Mouse (Mus musculus) spleen, postnatal 36 days (tissue): ENCODE data around the gene Ocrl.
A peak's percentile ranks its signal among the peaks of the same experiment; 100 is the strongest.

Experiments
- DNase-seq, 2 experiments: peaks; one replicate each; pipeline ENCODE4 v3.0.0; 2022; ENCODE audit warnings: low spot score in 2 of 2, mixed read lengths in 1 of 2

Gene Ocrl

DNA sequence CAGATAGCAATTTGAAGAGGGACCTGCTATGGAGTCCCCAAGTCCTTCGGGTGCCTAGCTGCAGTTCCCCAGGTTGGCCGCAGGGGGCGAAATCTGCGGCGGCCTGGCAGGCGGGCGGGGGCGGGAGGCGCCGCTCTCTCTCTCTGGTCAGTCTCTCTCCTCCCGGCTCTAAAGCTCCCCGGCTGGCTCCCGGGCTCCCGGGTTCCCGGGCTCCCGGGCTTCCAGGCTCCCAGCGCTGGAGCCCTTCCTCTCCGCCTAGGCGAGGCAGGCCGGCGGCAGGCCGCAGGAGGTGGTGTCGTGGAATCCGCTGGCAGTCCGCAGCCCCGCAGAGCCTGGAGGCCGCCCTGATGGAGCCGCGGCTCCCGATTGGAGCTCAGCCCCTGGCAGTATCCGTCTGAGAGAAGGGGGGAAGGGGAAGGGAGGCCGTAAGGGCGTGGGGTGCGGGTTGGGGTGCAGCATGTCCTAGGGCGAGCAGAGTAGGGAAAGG, at the start of gene Ocrl:
TSS of gene Ocrl (plus strand) at position 82 of the 487 bp plus-strand sequence.
- DNase-seq, result peak; percentile 40

GRCm38 (mm10) chrX:47880052-47880451, 32.1 kb upstream of the Ocrl start:
- peak in 1 of 2 experiments; percentile 0 for DNase-seq

DNA sequence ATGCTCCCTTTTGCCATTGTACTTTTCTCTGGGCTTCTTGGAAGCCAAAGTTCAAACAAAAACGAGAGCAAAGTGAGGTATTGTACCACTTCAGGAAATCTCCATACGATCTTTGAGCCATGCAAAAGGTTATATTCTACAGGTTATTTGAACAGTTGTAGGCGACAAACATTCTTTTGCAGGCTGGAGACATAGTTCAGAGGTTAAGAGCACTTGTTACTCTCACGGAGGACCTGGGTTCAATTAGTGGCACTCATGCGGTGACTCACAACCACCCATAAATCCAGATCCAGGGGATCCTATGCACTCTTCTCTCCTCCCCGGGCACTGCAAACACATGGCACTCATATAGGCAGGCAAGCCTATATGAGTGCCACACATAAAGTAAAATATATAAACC, 29.4 kb upstream of the Ocrl start:
- no peak for DNase-seq

DNA sequence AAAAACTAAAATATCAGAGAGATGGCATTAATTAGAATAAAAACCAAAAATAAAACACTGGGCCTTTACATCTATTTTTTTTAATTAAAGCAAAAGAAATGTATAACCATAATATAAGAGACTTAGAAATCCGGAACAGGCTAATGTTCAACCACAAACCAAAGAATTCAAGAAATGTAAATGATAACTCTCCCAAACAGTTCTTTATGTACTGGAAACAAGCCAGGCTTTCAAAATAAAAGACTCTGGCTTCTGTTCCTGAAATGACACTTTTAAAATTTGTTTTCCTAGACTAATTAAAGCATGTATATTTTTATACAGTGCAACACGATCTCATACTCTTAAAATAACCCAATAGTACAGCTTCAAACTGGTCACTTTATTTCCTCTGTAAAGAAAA, 24.8 kb upstream of the Ocrl start:
- no peak for DNase-seq

DNA sequence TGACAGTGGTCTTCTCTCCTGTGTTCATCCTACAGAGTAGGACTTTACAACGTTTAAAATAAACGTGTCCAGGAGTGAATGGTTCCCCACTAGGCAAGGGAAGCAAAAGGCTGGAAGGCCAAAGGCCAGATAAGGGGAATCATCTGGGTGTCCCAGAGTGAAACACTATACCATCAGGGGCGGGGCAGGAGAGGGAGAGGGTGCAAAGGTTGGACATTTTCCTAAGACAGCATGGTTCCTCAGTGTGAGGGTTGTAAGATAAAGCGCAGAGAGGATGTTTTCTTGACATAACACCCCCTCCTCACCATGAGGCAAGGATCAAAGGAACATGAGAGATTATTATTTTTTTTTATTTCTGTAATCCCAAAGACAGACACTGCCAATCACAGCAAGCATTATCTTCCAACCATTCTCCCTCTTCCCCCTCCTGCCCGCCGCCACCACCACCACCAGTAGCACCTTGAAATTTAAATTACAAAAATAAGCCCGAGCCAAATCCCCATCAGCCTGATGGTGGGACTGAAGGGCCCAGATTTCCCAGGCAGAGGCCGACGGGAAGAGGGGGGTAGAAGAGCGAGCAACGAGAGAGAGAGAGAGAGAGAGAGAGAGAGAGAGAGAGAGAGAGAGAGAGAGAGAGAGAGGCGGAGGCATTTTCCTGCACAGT, 20.8 kb upstream of the Ocrl start:
- no peak for DNase-seq

DNA sequence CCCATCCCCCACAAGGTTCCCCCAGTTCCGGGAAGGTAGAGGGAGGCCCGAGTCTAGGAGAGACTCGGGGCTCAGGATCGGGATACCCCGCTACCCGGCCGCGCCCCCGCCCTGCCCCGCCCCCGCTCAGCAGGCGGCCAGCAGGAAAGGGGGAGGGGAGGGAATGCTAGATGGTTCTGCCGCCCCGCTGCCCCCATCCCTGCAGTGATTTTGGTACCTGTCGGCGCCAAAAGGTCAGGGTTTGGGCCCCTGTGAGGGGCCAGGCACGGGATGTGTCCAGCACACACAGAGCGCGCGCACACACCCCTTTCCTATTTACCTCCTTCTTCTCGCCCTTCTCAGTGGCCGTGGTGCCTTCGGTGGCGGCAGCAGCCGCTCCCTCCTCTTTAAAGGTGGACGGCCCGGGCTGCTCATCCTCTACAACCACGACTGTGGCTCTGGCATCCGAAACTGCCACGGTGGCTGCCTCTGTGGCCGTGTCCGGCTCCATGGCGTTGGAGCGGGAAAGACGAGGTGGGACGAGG, 20.2 kb upstream of the Ocrl start:
- no peak for DNase-seq

DNA sequence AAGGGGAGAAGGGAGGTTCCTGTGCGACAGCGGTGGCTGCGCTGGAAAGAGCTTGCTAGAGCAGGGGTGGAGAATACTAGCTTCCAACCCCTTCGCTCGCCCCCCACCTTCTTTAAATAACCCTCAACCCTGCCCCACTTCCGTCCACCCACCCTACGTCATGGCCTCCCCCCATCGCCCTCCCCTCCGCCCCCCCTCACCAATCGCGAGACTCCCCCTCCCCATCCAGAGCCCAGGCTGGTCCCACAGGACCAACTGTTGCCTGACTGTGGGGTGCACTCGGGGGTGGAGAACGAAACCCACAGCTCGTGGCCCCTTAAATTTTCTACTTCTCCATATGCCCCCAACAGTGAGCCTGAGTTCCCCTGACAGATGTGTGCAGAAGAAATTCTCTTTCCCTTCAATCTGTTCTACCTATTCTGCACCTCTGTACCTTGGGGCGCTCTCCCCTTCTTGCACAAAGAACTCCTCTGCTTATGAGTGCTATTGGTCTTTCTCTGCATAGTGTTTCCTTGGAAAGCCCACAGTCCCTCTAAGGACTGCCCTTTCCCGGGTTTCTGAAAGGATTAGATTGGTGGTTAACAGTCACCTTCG, 19.7 kb upstream of the Ocrl start, which contains the start of gene Smarca1:
TSS of gene Smarca1 (minus strand) at position 544 of the 594 bp plus-strand sequence.
- DNase-seq, result no peak

DNA sequence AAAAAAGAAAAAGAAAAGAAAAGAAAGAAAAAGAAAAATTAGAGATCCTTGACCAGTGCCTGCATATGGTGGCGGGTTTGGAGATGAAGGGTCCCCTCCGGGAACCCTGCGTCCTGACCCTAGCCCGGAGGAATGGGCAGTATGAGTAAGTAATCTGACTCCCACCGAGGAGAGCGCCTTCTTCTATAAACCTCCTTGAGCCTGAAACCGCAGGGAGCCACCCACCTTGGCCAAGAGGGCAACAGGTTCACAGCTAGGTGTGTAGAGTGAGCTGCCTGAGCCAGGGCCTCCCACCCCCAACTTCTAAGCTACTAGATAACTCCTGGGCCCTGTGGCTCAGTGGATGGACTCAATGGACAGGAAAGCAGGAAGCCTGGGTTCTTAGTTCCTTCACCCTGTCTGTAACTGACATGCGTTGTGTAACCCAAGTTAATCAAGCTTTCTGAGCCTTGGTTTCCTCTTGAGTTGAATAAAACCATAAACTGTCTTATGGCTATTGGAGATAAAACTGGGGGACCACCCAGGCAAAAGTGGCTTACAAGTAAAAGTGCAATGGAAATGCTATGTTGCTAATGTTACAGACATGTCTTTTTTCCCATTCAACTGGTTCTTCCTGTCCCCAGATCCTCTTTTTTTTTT, 836 bp downstream of the Ocrl start:
- DNase-seq, result no peak

- no peak for DNase-seq
Measured at GRCm38 (mm10) chrX:47913543-47913938, 1.4 kb downstream of the Ocrl start.

DNA sequence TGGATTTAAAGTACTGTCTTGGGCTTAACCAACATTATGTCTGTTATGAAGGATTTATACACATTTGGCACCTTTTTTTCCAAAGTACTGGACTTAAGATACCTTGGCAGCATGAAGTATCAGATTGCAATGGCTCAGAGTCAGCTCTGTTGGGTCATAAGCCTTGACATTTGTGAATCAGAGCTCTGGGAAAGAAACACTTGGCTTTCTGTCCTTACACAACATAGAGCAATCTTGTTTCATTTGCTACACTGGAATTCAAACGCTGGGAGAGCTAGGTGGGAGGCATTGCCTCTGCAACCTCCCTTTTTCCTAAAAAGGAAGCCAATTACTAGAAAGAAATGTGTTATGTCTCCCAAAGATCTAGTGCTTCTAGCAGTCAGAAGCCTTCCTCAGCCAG, 4.6 kb downstream of the Ocrl start:
- DNase-seq, result no peak

- no peak for DNase-seq
Measured at GRCm38 (mm10) chrX:47920541-47920940, 8.4 kb downstream of the Ocrl start.

DNA sequence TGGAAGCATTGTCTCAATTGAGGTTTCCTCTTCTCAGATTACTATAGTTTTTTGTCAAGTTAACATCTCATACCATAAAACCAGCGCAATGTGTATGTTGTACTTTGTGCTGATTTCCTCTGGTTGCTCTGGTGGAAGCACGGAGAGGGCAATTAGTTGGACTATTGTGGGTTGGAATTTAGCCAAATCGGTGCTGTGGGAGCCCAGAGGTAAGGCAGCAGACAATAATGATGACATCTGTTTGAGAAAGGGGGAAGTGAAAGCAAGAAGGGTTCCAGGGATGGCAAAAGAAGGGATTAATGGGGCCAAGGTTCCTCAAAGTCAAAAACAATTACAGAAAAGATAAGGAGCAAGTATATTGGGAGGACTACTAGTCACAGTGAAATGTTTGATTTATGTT, 15.8 kb downstream of the Ocrl start:
- DNase-seq, result no peak

DNA sequence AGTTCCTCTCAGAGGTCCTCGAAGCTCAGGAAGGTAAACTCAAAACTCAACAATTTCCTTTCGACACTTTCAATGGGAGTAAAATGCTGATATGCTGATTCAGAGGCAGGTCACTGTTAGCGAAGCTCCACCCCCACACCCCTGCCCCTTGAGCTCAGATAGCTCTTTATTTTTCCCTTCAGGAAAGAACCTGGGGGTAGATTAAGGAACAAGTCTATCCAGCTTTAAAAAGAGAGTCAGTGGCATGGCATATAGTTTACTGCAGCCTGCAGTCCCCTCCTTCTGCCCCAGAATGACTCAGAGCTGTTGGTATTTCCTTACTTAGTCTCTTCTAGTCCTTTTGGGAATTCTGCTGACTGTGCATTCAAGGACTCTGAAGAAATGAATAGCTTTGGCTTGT, 18.3 kb downstream of the Ocrl start:
- DNase-seq, result no peak

- DNase-seq, result no peak
Measured at GRCm38 (mm10) chrX:47934352-47934751, 22.2 kb downstream of the Ocrl start.

DNA sequence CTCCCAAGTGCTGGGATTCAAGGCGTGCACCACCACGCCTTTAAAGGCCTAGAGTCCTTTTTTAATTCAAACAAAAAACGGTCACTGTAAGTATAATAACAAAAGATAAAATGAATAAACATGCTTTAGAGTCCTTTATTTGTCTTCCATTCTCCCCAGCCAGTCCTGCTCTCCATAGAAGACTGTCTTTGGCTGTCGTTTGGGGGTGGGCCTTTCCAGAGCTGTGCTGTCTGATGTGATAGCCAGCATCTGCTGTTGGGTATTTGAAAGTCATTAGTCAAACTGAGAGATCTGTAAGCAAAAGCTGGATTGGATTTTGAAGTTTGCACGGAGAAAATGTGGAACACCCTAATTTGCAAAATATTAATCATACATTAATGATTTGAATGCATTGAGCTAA, 24.7 kb downstream of the Ocrl start:
- no peak for DNase-seq

- no peak for DNase-seq
Measured at GRCm38 (mm10) chrX:47937740-47938139, 25.6 kb downstream of the Ocrl start.

DNA sequence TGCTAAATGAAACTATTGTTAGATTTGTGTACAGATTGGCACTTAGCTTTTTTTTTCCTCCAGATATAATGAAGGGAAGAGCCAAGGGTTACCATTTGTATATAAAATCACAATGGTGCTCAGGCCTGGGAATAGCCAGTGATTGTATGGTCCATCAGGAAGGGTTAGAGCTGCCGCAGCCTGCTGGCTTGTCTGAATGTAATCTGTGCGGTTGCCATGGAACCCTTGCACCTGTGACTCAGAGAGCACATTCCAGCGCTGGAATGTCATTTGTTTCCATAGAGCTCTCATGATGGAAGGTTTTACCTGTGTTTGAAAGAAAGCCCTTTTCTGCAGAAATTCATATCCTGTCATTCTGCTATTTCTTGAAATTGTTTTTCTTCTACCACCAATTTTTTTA, 37.5 kb downstream of the Ocrl start:
- no peak for DNase-seq

- DNase-seq, result no peak
Measured at GRCm38 (mm10) chrX:47962579-47962978, 50.4 kb downstream of the Ocrl start.

GRCm38 (mm10) chrX:47970371-47970770, 58.2 kb downstream of the Ocrl start:
- DNase-seq, result no peak

DNA sequence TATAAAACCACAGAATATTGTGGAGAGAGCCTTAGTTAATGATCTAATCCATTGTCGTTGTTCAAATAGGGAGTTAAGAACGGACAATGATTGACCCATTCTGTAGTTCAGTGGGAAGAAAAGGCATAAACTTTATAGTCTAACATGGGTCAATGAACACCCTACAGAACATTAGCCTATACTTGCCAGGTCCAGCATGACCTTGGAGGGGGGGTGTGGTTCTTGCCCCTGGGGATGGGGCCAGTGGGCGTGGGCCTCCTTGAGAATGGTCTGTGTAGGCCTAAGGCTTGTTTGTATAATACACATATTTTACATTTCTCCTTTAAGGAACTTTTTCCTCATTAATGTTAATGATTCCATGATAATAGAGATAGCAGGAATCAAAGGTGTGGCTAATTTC, 58.7 kb downstream of the Ocrl start:
- no peak for DNase-seq

DNA sequence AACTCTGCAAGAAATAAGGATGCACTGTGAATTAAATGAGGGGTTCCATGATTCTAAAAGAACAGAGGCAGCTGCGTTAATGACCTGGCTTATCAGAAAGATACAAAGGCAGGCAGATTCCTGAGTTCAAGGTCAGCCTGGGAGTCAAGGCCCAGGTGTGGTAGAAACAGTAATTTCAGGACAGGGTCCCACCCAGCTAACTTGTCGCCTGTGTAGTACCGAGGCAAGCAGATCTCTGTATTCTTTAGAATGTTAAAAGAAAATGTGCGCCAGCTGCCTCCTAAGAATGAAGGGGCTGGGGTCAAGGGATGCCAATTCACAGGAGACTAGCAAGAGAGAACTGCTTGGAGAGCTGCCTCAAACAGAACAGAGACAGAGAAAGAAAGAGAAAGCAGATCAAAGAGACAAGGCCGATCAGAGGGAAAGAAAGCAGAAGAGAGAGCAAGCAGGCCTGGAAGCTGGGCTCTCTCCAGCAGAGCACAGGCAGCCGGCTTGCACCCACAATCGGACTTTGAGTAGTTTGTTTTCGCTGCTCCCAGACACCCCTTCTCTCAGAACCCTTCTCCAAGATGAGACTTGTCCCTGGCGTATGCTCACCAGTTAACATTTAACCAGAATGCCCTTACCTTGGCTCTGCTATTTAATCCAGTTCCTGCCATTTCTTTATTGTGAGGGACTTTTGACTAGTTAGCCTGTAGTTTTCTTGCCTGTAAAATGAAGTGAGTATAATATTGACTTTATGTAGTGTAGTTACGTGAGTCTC, 59.4 kb downstream of the Ocrl start:
- DNase-seq, result no peak

DNA sequence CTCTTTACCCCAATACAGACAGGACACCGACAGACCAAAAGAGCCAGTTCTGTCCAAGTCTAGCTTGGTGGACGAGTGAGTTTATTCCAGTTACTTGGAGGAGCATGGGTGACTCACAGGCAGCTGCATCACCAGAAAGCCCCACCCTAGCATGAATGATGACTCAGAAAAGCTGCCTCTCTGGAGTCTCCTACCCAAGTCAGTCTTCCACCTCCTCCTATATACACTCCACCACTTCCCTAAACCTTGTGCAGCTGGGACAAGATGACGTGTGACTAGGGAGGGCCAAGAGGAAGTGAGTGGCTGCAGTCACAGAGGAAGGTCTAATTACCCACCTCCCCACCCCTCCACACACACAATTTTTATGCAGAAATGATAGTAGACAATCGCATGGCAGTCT, 64.4 kb downstream of the Ocrl start:
- peak in 1 of 2 experiments; percentile 1 for DNase-seq
